Mouse (Mus musculus): ENCODE measurements around the gene Tut7. TPM values are rescaled to one million over a fixed set of nuclear protein-coding genes. Genes with fewer than 3 reads are reported as not detected.

Tut7 gene
- total and polyA plus RNA-seq, 3 experiments, result 47.7 to 135 (median 53.8) TPM

GRCm38 (mm10) chr13:59836101-59836798 is 13.3 kb upstream of the Tut7 start:
- H3K9me3 ChIP-seq (replicated peaks; ENCODE audit: insufficient read depth, low read length), result no peaks in the 10 kb centered on the region
- H3K4me3 ChIP-seq (ENCODE audit: control insufficient read depth in 1 of 2, insufficient read depth in 1 of 2, low read depth in 2 of 2, low read length in 2 of 2), result peak overlapping the region; percentile 56
- peak overlapping the region; percentile 57 for H3K27ac ChIP-seq (ENCODE audit: control insufficient read depth, low read depth, low read length)
- H3K36me3 ChIP-seq (ENCODE audit: control insufficient read depth in 1 of 2, insufficient read depth in 2 of 2, low read length in 2 of 2), result peaks cover 0 to 11% of the 10 kb centered on the region in 2 experiments; a peak in 2 of 4 replicates
- TF ChIP-seq ELF1 (IDR thresholded peaks at IDR 0.05; ENCODE audit: low read depth, low read length) (0 out of 2 replicates have a peak, but pooled peaks have one; percentile 28), EP300 (IDR thresholded peaks at IDR 0.05; ENCODE audit: low read depth in 1 of 2, low read length in 2 of 2) (0 out of 4 replicates have a peak, but pooled peaks have one; percentile 6 to 12), SIN3A (IDR thresholded peaks at IDR 0.05; ENCODE audit: low read length) (no peak), POLR2AphosphoS2 (IDR thresholded peaks at IDR 0.05; ENCODE audit: low read length) (no peak), RCOR1 (IDR thresholded peaks at IDR 0.05; ENCODE audit: low read depth, low read length) (peak; percentile 27; the same call in 1 of the 2 replicates), MYC (IDR thresholded peaks at IDR 0.05; ENCODE audit: low read depth, low read length) (peak; percentile 56; the same call in 1 of the 2 replicates), ZNF384 (IDR thresholded peaks at IDR 0.05; ENCODE audit: low read depth, low read length) (peak; percentile 84), BHLHE40 (IDR thresholded peaks at IDR 0.05; ENCODE audit: borderline replicate concordance, low read depth, low read length) (0 out of 2 replicates have a peak, but pooled peaks have one; percentile 32), HCFC1 (IDR thresholded peaks at IDR 0.05; ENCODE audit: low read depth, low read length) (peak; percentile 59; the same call in 1 of the 2 replicates), USF1 (IDR thresholded peaks at IDR 0.05; ENCODE audit: low read depth, low read length) (no peak), ETS1 (IDR thresholded peaks at IDR 0.05; ENCODE audit: low read depth, low read length) (peak; percentile 40; the same call in 1 of the 2 replicates), NELFE (IDR thresholded peaks at IDR 0.05; ENCODE audit: low read depth, low read length) (no peak), NRF1 (IDR thresholded peaks at IDR 0.05; ENCODE audit: insufficient read depth, low read depth, low read length, poor library complexity, severe bottlenecking) (0 out of 2 replicates have a peak, but pooled peaks have one; percentile 7), MAX (IDR thresholded peaks at IDR 0.05; ENCODE audit: low read length) (0 out of 2 replicates have a peak, but pooled peaks have one; percentile 31), GATA1 (IDR thresholded peaks at IDR 0.05; ENCODE audit: low read depth, low read length) (peak; percentile 34; the same call in 1 of the 2 replicates)
- H3K4me1 ChIP-seq (ENCODE audit: control insufficient read depth in 1 of 2, insufficient read depth in 2 of 2, low read length in 2 of 2), result peaks cover 0 to 12% of the 10 kb centered on the region in 2 experiments; a peak in 2 of 4 replicates
- DNase-seq (ENCODE audit: low read depth, low spot score), result peak; percentile 65
- no peaks in the 10 kb centered on the region for H3K79me2 ChIP-seq (ENCODE audit: control insufficient read depth, insufficient read depth, low read length, poor library complexity)
- H3K27me3 ChIP-seq (ENCODE audit: control insufficient read depth in 1 of 2, insufficient read depth in 2 of 2, low read length in 2 of 2), result no peaks in the 10 kb centered on the region
- peak overlapping the region; percentile 51 for H3K9ac ChIP-seq (ENCODE audit: control insufficient read depth, low read depth, low read length, poor library complexity, severe bottlenecking)

- TF ChIP-seq TBP (IDR thresholded peaks at IDR 0.05; ENCODE audit: low read depth, low read length) (no peak), MAZ (IDR thresholded peaks at IDR 0.05; ENCODE audit: low read depth, low read length) (peak; percentile 94; the same call in 1 of the 2 replicates), ELF1 (IDR thresholded peaks at IDR 0.05; ENCODE audit: low read depth, low read length) (0 out of 2 replicates have a peak, but pooled peaks have one; percentile 4), EP300 (IDR thresholded peaks at IDR 0.05; ENCODE audit: low read depth in 1 of 2, low read length in 2 of 2) (0 out of 4 replicates have a peak, but pooled peaks of 1 of the 2 experiments have one; percentile 13)
- Histone ChIP-seq H3K27ac (ENCODE audit: control insufficient read depth, low read depth, low read length) (no peak overlapping the region), H3K9ac (ENCODE audit: control insufficient read depth, low read depth, low read length, poor library complexity, severe bottlenecking) (no peak overlapping the region), H3K4me3 (ENCODE audit: control insufficient read depth in 1 of 2, insufficient read depth in 1 of 2, low read depth in 2 of 2, low read length in 2 of 2) (no peak overlapping the region), H3K27me3 (ENCODE audit: control insufficient read depth in 1 of 2, insufficient read depth in 2 of 2, low read length in 2 of 2) (no peaks in the 10 kb centered on the region), H3K4me1 (ENCODE audit: control insufficient read depth in 1 of 2, insufficient read depth in 2 of 2, low read length in 2 of 2) (peaks cover 0 to 12% of the 10 kb centered on the region in 2 experiments; a peak in 2 of 4 replicates), H3K9me3 (replicated peaks; ENCODE audit: insufficient read depth, low read length) (no peaks in the 10 kb centered on the region), H3K36me3 (ENCODE audit: control insufficient read depth in 1 of 2, insufficient read depth in 2 of 2, low read length in 2 of 2) (peaks cover 0 to 11% of the 10 kb centered on the region in 2 experiments; a peak in 2 of 4 replicates), H3K79me2 (ENCODE audit: control insufficient read depth, insufficient read depth, low read length, poor library complexity) (no peaks in the 10 kb centered on the region)
- peak; percentile 64 for DNase-seq (ENCODE audit: low read depth, low spot score)
Measured at GRCm38 (mm10) chr13:59834786-59835452, 12.0 kb upstream of the Tut7 start.

Measured in MEL (cell line).